Mouse (Mus musculus) testis, postnatal 14 days (tissue): Measurements from ENCODE around the gene Clpp.

ENCODE experiments used
- DNase-seq: peaks from one replicate; pipeline ENCODE4 v3.0.0; 2021; ENCODE audit warnings: low spot score

Gene Clpp

GRCm38 (mm10) chr17:56988441-56988840, 1.7 kb upstream of the Clpp start:
- DNase-seq, result no peak

GRCm38 (mm10) chr17:56988921-56989430, 1.1 kb upstream of the Clpp start:
- DNase-seq, result no peak

- DNase-seq, result peak; percentile 85
Measured at GRCm38 (mm10) chr17:56989467-56990114, 514 bp upstream of the Clpp start.

- no peak for DNase-seq
Measured at GRCm38 (mm10) chr17:56990966-56991365, 861 bp downstream of the Clpp start.

GRCm38 (mm10) chr17:56995046-56995445, 4.9 kb downstream of the Clpp start:
- no peak for DNase-seq

GRCm38 (mm10) chr17:56996506-56996905, 6.4 kb downstream of the Clpp start:
- no peak for DNase-seq

GRCm38 (mm10) chr17:56997029-56997667, 7.0 kb downstream of the Clpp start, which contains the start of gene Alkbh7:
TSS of gene Alkbh7 (plus strand) at chr17:56997339.
- DNase-seq, result peak; percentile 96

- DNase-seq, result no peak
Measured at GRCm38 (mm10) chr17:56999414-56999813, 9.3 kb downstream of the Clpp start.

GRCm38 (mm10) chr17:56999968-57000609, 10.0 kb downstream of the Clpp start, which contains the start of gene Pspn:
TSS of gene Pspn (minus strand) at chr17:57000018.
- DNase-seq, result no peak

- DNase-seq, result no peak
Measured at GRCm38 (mm10) chr17:57001228-57001627, 11.1 kb downstream of the Clpp start.

- DNase-seq, result no peak
Measured at GRCm38 (mm10) chr17:57003994-57004393, 13.9 kb downstream of the Clpp start.

GRCm38 (mm10) chr17:57007137-57007905, 17.2 kb downstream of the Clpp start:
- no peak for DNase-seq

GRCm38 (mm10) chr17:57010911-57011235, 20.8 kb downstream of the Clpp start:
- DNase-seq, result no peak

- DNase-seq, result peak; percentile 95
Measured at GRCm38 (mm10) chr17:57011236-57012141, 21.4 kb downstream of the Clpp start, which contains the start of the genes Gtf2f1 and Gm17949. TSS of gene Gtf2f1 (minus strand) at chr17:57011288. TSS of gene Gm17949 (plus strand) at chr17:57011469.

GRCm38 (mm10) chr17:57012245-57012795, 22.2 kb downstream of the Clpp start:
- no peak for DNase-seq

GRCm38 (mm10) chr17:57019693-57020092, 29.6 kb downstream of the Clpp start:
- no peak for DNase-seq

- DNase-seq, result no peak
Measured at GRCm38 (mm10) chr17:57020960-57021359, 30.9 kb downstream of the Clpp start.

GRCm38 (mm10) chr17:57027471-57027870, 37.4 kb downstream of the Clpp start:
- DNase-seq, result no peak

GRCm38 (mm10) chr17:57029691-57030090, 39.6 kb downstream of the Clpp start:
- no peak for DNase-seq

GRCm38 (mm10) chr17:57030931-57031660, 41.0 kb downstream of the Clpp start, which contains the start of gene Khsrp:
TSS of gene Khsrp (minus strand) at chr17:57031522.
- DNase-seq, result peak; percentile 74
